9 mouse cellular contexts compared by ENCODE assay signal in genomic region chr13:43201033-43201432, GRCm38 (mm10). TPM values are rescaled to one million over a fixed set of nuclear protein-coding genes. Genes with fewer than 3 reads are reported as not detected.
DNase-seq lines count a peak whose midpoint lies in the region; ATAC-seq and TF ChIP-seq lines count a peak whose summit lies in the region.
"Had no signal": no experiment of that assay in that cellular context is flagged by ENCODE, and none has a peak within 500 bp of the region (broad histone marks: within the 10 kb centered on the region; RNA-seq: fewer than 3 reads in every experiment).

No protein-coding gene starts in this region.

- peaks cover 7% of the 10 kb centered on the region for H3K9me3 ChIP-seq in G1E (replicated peaks)
- H3K9me3 ChIP-seq in heart, embryonic 13.5 days, result no peaks in the 10 kb centered on the region
- H3K9me3 ChIP-seq in liver, embryonic 13.5 days (replicated peaks), result no peaks in the 10 kb centered on the region
- H3K9me3 ChIP-seq: embryonic facial prominence, embryonic 15.5 days had no signal

- DNase-seq in left cerebral cortex, adult 2 months (ENCODE audit: extremely low spot score in 1 of 2, low spot score in 2 of 2), result peak; percentile 43 to 46
- DNase-seq in left cerebral cortex, postnatal 14 days (ENCODE audit: low spot score in 2 of 2), result no peak
- no peak for DNase-seq in G1E (ENCODE audit: low spot score)
- DNase-seq in cerebellum, adult 18-20 months, result peak; percentile 60 to 75
- DNase-seq in liver, embryonic 13.5 days, result no peak
- DNase-seq in urinary bladder, adult 18-20 months (ENCODE audit: low spot score in 2 of 2), result no peak

- peaks cover 90% of the 10 kb centered on the region for H3K4me1 ChIP-seq in G1E (ENCODE audit: insufficient read depth, low read depth, low read length)
- H3K4me1 ChIP-seq in heart, embryonic 13.5 days, result peaks cover 48% of the 10 kb centered on the region
- peaks cover 17% of the 10 kb centered on the region for H3K4me1 ChIP-seq in liver, embryonic 13.5 days (replicated peaks)
- no peaks in the 10 kb centered on the region for H3K4me1 ChIP-seq in small intestine, adult 2 months (ENCODE audit: control insufficient read depth, insufficient read depth, insufficient read length, low read length)
- H3K4me1 ChIP-seq: embryonic facial prominence, embryonic 15.5 days had no signal

- peak overlapping the region; percentile 13; the same call in 1 of the 2 replicates for H3K4me2 ChIP-seq in heart, embryonic 13.5 days
- H3K4me2 ChIP-seq in liver, embryonic 13.5 days, result no peak overlapping the region
- H3K4me2 ChIP-seq: embryonic facial prominence, embryonic 15.5 days had no signal

- 31% methylated on average over 22 of the region's 22 CpGs for WGBS in heart, embryonic 13.5 days
- 56% methylated on average over 22 of the region's 22 CpGs for WGBS in liver, embryonic 13.5 days (ENCODE audit: insufficient replicate concordance)
- WGBS in small intestine, adult 2 months, result 43% methylated on average over 22 of the region's 22 CpGs

- intact Hi-C loops in left cerebral cortex, adult 2 months (cut with DNase I), result no loop called here
- intact Hi-C loops in left cerebral cortex, postnatal 14 days (cut with DNase I), result loop anchor here (5.0 kb wide), 1 partner anchor 101 kb away; the partner anchor contains the start of gene Gfod1

- TF ChIP-seq POLR2A in small intestine, adult 2 months (IDR thresholded peaks at IDR 0.05; ENCODE audit: low read depth, low read length), result no peak

- peak; percentile 81 for TF ChIP-seq CTCF in left cerebral cortex, adult 2 months (IDR thresholded peaks at IDR 0.05)
- TF ChIP-seq CTCF in G1E (IDR thresholded peaks at IDR 0.05; ENCODE audit: low read depth, low read length), result peak; percentile 71
- peak; percentile 83 for TF ChIP-seq CTCF in small intestine, adult 2 months (IDR thresholded peaks at IDR 0.05; ENCODE audit: extremely low read depth, insufficient read length, insufficient replicate concordance, low read depth, low read length)

- H3K9ac ChIP-seq in heart, embryonic 13.5 days, result no peak overlapping the region
- no peak overlapping the region for H3K9ac ChIP-seq in liver, embryonic 13.5 days
- H3K9ac ChIP-seq: embryonic facial prominence, embryonic 15.5 days had no signal

- no peak overlapping the region for H3K4me3 ChIP-seq in left cerebral cortex, adult 2 months
- peak overlapping the region; percentile 41 for H3K4me3 ChIP-seq in G1E (ENCODE audit: low read depth, low read length)
- H3K4me3 ChIP-seq in heart, embryonic 13.5 days, result no peak overlapping the region
- H3K4me3 ChIP-seq in liver, embryonic 13.5 days (replicated peaks), result no peak overlapping the region
- no peak overlapping the region for H3K4me3 ChIP-seq in small intestine, adult 2 months (ENCODE audit: low read depth, low read length)
- H3K4me3 ChIP-seq: embryonic facial prominence, embryonic 15.5 days had no signal

- peak overlapping the region; percentile 47 for H3K27ac ChIP-seq in left cerebral cortex, adult 2 months
- no peak overlapping the region for H3K27ac ChIP-seq in heart, embryonic 13.5 days (replicated peaks)
- no peak overlapping the region for H3K27ac ChIP-seq in liver, embryonic 13.5 days
- H3K27ac ChIP-seq in small intestine, adult 2 months (ENCODE audit: insufficient read depth, low read depth, low read length), result no peak overlapping the region
- H3K27ac ChIP-seq: embryonic facial prominence, embryonic 15.5 days had no signal

- no peak for ATAC-seq in G1E (ENCODE audit: extremely low read depth, insufficient number of reproducible peaks, low FRiP score, poor library complexity, severe bottlenecking)
- ATAC-seq in heart, embryonic 13.5 days (ENCODE audit: extremely low read depth, insufficient number of reproducible peaks, low FRiP score, low TSS enrichment), result no peak
- ATAC-seq in liver, embryonic 13.5 days (ENCODE audit: low read depth), result peak; percentile 46; the same call in 1 of the 2 replicates

- peaks cover 9% of the 10 kb centered on the region for H3K36me3 ChIP-seq in G1E (replicated peaks)
- H3K36me3 ChIP-seq in heart, embryonic 13.5 days, result peaks cover 7% of the 10 kb centered on the region; the same call in 1 of the 2 replicates
- H3K36me3 ChIP-seq in liver, embryonic 13.5 days, result no peaks in the 10 kb centered on the region
- H3K36me3 ChIP-seq in small intestine, adult 2 months (ENCODE audit: control insufficient read depth, insufficient read depth, low read length), result no peaks in the 10 kb centered on the region
- H3K36me3 ChIP-seq: embryonic facial prominence, embryonic 15.5 days had no signal

- peaks cover 59% of the 10 kb centered on the region for H3K27me3 ChIP-seq in G1E (ENCODE audit: insufficient read depth, low read length)
- H3K27me3 ChIP-seq in heart, embryonic 13.5 days (replicated peaks), result peaks cover 26% of the 10 kb centered on the region
- H3K27me3 ChIP-seq in liver, embryonic 13.5 days, result peaks cover 17% of the 10 kb centered on the region
- no peaks in the 10 kb centered on the region for H3K27me3 ChIP-seq in small intestine, adult 2 months (ENCODE audit: control insufficient read depth, insufficient read depth, low read length)
- H3K27me3 ChIP-seq: embryonic facial prominence, embryonic 15.5 days had no signal

RNA-seq across cellular contexts. Expression of gene Tbc1d7, which starts 29.7 kb away (rescaled TPM):
- 10 to 100 TPM; 23.4 to 29.0 TPM for total RNA-seq in left cerebral cortex, adult 2 months (2021)
- 10 to 100 TPM; 35.0 to 39.7 TPM for total RNA-seq in left cerebral cortex, postnatal 14 days (2021)
- 82.5 and 87.3 TPM in 2 replicates for total RNA-seq in G1E (2014; fragmentation: Nextera tagmentation)
- total RNA-seq in G1E (2017), result 9.4 and 18.2 TPM in 2 replicates
- polyA plus RNA-seq in G1E (2012), result 10.9 and 11.6 TPM in 2 replicates
- polyA plus RNA-seq in heart, embryonic 13.5 days (2015; fragmentation: Nextera tagmentation; extraction: Ambion mirVana), result 55.9 and 60.9 TPM in 2 replicates
- 16.1 and 16.8 TPM in 2 replicates for polyA plus RNA-seq in liver, embryonic 13.5 days (2015; fragmentation: Nextera tagmentation; extraction: Ambion mirVana)
- 1.5 and 4.0 TPM in 2 replicates for polyA plus RNA-seq in small intestine, adult 2 months (2012; rRNA removed)

Comparison
In these comparisons a context has a peak if more than half of its experiments do, and no peak if none do; other contexts are left out.
1. DNase-seq: peak in left cerebral cortex, adult 2 months (2 of 2) and cerebellum, adult 18-20 months (2 of 2); none in left cerebral cortex, postnatal 14 days (0 of 2), G1E (single experiment), liver, embryonic 13.5 days (single experiment) and urinary bladder, adult 18-20 months (0 of 2).
2. Peak in every context shown above with its lines, with median percentiles within 50 percentile points of each other: CTCF ChIP-seq.